Mouse (Mus musculus) right cerebral cortex, postnatal 14 days (tissue): ENCODE measurements around the gene Eno3.

Experiments
- DNase-seq: peaks from one replicate; pipeline ENCODE4 v3.0.0; 2022

Gene Eno3

GRCm38 (mm10) chr11:70656964-70657363 is at the start of gene Eno3:
Gene Eno3, plus strand, starts transcription at chr11:70657202.
- DNase-seq: no peak

GRCm38 (mm10) chr11:70607611-70608010 is 49.4 kb upstream of the Eno3 start:
- DNase-seq: no peak

GRCm38 (mm10) chr11:70608381-70609066 is 48.5 kb upstream of the Eno3 start:
- DNase-seq: no peak

GRCm38 (mm10) chr11:70610752-70611151 is 46.2 kb upstream of the Eno3 start:
- DNase-seq: no peak

GRCm38 (mm10) chr11:70612505-70612904 is 44.5 kb upstream of the Eno3 start:
- DNase-seq: no peak

GRCm38 (mm10) chr11:70615074-70615473 is 41.9 kb upstream of the Eno3 start:
- no peak for DNase-seq

GRCm38 (mm10) chr11:70615516-70616093 is 41.4 kb upstream of the Eno3 start, which contains the start of gene 4930544D05Rik:
Gene 4930544D05Rik, plus strand, starts transcription at chr11:70615848.
- DNase-seq: no peak

- DNase-seq: no peak
These were observed 37.9 kb upstream of the Eno3 start, which contains the start of gene Chrne for GRCm38 (mm10) chr11:70619101-70619500. Gene Chrne, minus strand, starts transcription at chr11:70619216.

GRCm38 (mm10) chr11:70621972-70622814 is 34.8 kb upstream of the Eno3 start:
- DNase-seq: no peak

- DNase-seq: no peak
These were observed 33.8 kb upstream of the Eno3 start for GRCm38 (mm10) chr11:70623053-70623742.

- peak; percentile 59 for DNase-seq
These were observed 31.5 kb upstream of the Eno3 start for GRCm38 (mm10) chr11:70625473-70625872.

- no peak for DNase-seq
These were observed 30.1 kb upstream of the Eno3 start for GRCm38 (mm10) chr11:70626877-70627276.

GRCm38 (mm10) chr11:70628431-70628830 is 28.6 kb upstream of the Eno3 start:
- DNase-seq: no peak

GRCm38 (mm10) chr11:70629557-70629956 is 27.4 kb upstream of the Eno3 start:
- no peak for DNase-seq

GRCm38 (mm10) chr11:70630129-70630528 is 26.9 kb upstream of the Eno3 start:
- DNase-seq: no peak

- DNase-seq: no peak
These were observed 21.4 kb upstream of the Eno3 start for GRCm38 (mm10) chr11:70635601-70636000.

GRCm38 (mm10) chr11:70637764-70638163 is 19.2 kb upstream of the Eno3 start:
- no peak for DNase-seq

GRCm38 (mm10) chr11:70638293-70638692 is 18.7 kb upstream of the Eno3 start:
- DNase-seq: no peak

- no peak for DNase-seq
These were observed 18.2 kb upstream of the Eno3 start, which contains the start of gene Gp1ba for GRCm38 (mm10) chr11:70638714-70639278. Gene Gp1ba, plus strand, starts transcription at chr11:70639122.

- DNase-seq: no peak
These were observed 17.0 kb upstream of the Eno3 start for GRCm38 (mm10) chr11:70639976-70640375.

GRCm38 (mm10) chr11:70641241-70641640 is 15.8 kb upstream of the Eno3 start:
- DNase-seq: no peak

GRCm38 (mm10) chr11:70643051-70643450 is 14.0 kb upstream of the Eno3 start:
- no peak for DNase-seq
